8 mouse cellular contexts compared by ENCODE assay signal in genomic region chr4:45019009-45019408, GRCm38 (mm10). TPM values are rescaled to one million over a fixed set of nuclear protein-coding genes. Genes with fewer than 3 reads are reported as not detected.
A peak's percentile ranks its signal among the peaks of the same experiment; 100 is the strongest.
DNase-seq lines count a peak whose midpoint lies in the region; ATAC-seq and TF ChIP-seq lines count a peak whose summit lies in the region.

No protein-coding gene starts in this region.

- WGBS in lung, adult 2 months: 3% methylated on average over 14 of the region's 14 CpGs
- 2% methylated on average over 14 of the region's 14 CpGs for WGBS in embryonic facial prominence, embryonic 10.5 days
- WGBS in hindbrain, embryonic 15.5 days: 2% methylated on average over 14 of the region's 14 CpGs
- WGBS in midbrain, embryonic 14.5 days: 2% methylated on average over 14 of the region's 14 CpGs

- peak overlapping the region; percentile 94 for H3K4me2 ChIP-seq in hindbrain, embryonic 15.5 days
- H3K4me2 ChIP-seq in midbrain, embryonic 14.5 days (ENCODE audit: low read length): peak overlapping the region; percentile 91

- peak overlapping the region; percentile 81 for H3K27ac ChIP-seq in embryonic facial prominence, embryonic 10.5 days (replicated peaks)
- 0 out of 2 replicates have a peak overlapping the region, but pooled peaks have one; percentile 43 for H3K27ac ChIP-seq in hindbrain, embryonic 15.5 days (replicated peaks)
- 0 out of 2 replicates have a peak overlapping the region, but pooled peaks have one; percentile 14 for H3K27ac ChIP-seq in midbrain, embryonic 14.5 days (replicated peaks; ENCODE audit: low read depth, low read length)

- peak overlapping the region; percentile 64 for H3K9ac ChIP-seq in hindbrain, embryonic 15.5 days
- peak overlapping the region; percentile 60 for H3K9ac ChIP-seq in midbrain, embryonic 14.5 days (replicated peaks; ENCODE audit: low read length)

- H3K9me3 ChIP-seq in embryonic facial prominence, embryonic 10.5 days: no peaks in the 10 kb centered on the region
- no peaks in the 10 kb centered on the region for H3K9me3 ChIP-seq in hindbrain, embryonic 15.5 days
- no peaks in the 10 kb centered on the region for H3K9me3 ChIP-seq in midbrain, embryonic 14.5 days (ENCODE audit: control insufficient read depth, low read length)

- no peak for DNase-seq in lung, adult 2 months
- no peak for DNase-seq in lung, postnatal 4 days
- peak; percentile 21 for DNase-seq in embryonic facial prominence, embryonic 10.5 days (ENCODE audit: low spot score)
- DNase-seq in midbrain, embryonic 14.5 days: peak; percentile 9
- no peak for DNase-seq in kidney, postnatal 36 days

- H3K27me3 ChIP-seq in embryonic facial prominence, embryonic 10.5 days (replicated peaks; ENCODE audit: low read depth, poor library complexity, severe bottlenecking): no peaks in the 10 kb centered on the region
- no peaks in the 10 kb centered on the region for H3K27me3 ChIP-seq in hindbrain, embryonic 15.5 days
- no peaks in the 10 kb centered on the region for H3K27me3 ChIP-seq in midbrain, embryonic 14.5 days (ENCODE audit: control insufficient read depth, insufficient read depth, low read length)

- H3K4me3 ChIP-seq in lung, adult 2 months (replicated peaks; ENCODE audit: extremely low read depth, low read depth, low read length): peak overlapping the region; percentile 63
- peak overlapping the region; percentile 86 for H3K4me3 ChIP-seq in embryonic facial prominence, embryonic 10.5 days
- H3K4me3 ChIP-seq in hindbrain, embryonic 15.5 days: peak overlapping the region; percentile 77
- H3K4me3 ChIP-seq in midbrain, embryonic 14.5 days (replicated peaks; ENCODE audit: low read depth, low read length): peak overlapping the region; percentile 61

- ATAC-seq in hindbrain, embryonic 15.5 days (ENCODE audit: low FRiP score, low read depth): peak; percentile 36
- peak; percentile 29; the same call in 1 of the 2 replicates for ATAC-seq in midbrain, embryonic 14.5 days (ENCODE audit: low FRiP score, low TSS enrichment)
- no peak for ATAC-seq in inflammation-experienced regulatory T-cells, adult 6 months
- no peak for ATAC-seq in activated CD4-positive, CD25-positive, alpha-beta regulatory T cell, adult 4 months

- peaks cover 23% of the 10 kb centered on the region for H3K36me3 ChIP-seq in embryonic facial prominence, embryonic 10.5 days (replicated peaks)
- peaks cover 4% of the 10 kb centered on the region; the same call in 1 of the 2 replicates for H3K36me3 ChIP-seq in hindbrain, embryonic 15.5 days
- H3K36me3 ChIP-seq in midbrain, embryonic 14.5 days (ENCODE audit: control insufficient read depth, insufficient read depth, low read length): peaks cover 18% of the 10 kb centered on the region

- TF ChIP-seq CTCF in lung, adult 2 months (IDR thresholded peaks at IDR 0.05; ENCODE audit: insufficient read depth, low read length): no peak

- no peak for TF ChIP-seq POLR2A in lung, adult 2 months (IDR thresholded peaks at IDR 0.05; ENCODE audit: borderline replicate concordance, extremely low read depth, low read depth, low read length)

- H3K4me1 ChIP-seq in lung, adult 2 months (ENCODE audit: control insufficient read depth, insufficient read depth, low read length): no peaks in the 10 kb centered on the region
- H3K4me1 ChIP-seq in embryonic facial prominence, embryonic 10.5 days: peaks cover 23% of the 10 kb centered on the region
- peaks cover 21% of the 10 kb centered on the region for H3K4me1 ChIP-seq in hindbrain, embryonic 15.5 days (replicated peaks)
- peaks cover 14% of the 10 kb centered on the region for H3K4me1 ChIP-seq in midbrain, embryonic 14.5 days (ENCODE audit: control insufficient read depth, insufficient read depth, low read length)

RNA-seq across cellular contexts. Expression of gene Polr1e, which starts 0.6 kb away (rescaled TPM):
- polyA plus RNA-seq in lung, adult 2 months (2012; rRNA removed): 2.2 and 3.8 TPM in 2 replicates
- 59.8 and 72.3 TPM in 2 replicates for polyA plus RNA-seq in embryonic facial prominence, embryonic 10.5 days (2016; fragmentation: Nextera tagmentation; extraction: Ambion mirVana)
- polyA plus RNA-seq in hindbrain, embryonic 15.5 days (2015; fragmentation: Nextera tagmentation; extraction: Ambion mirVana): 33.9 and 36.7 TPM in 2 replicates
- polyA plus RNA-seq in midbrain, embryonic 14.5 days (2014; fragmentation: Nextera tagmentation; extraction: Ambion mirVana): 33.3 and 39.6 TPM in 2 replicates
- 10 to 100 TPM; 39.3 to 50.3 (median 44.6) TPM for polyA plus RNA-seq in inflammation-experienced regulatory T-cells, adult 6 months (2017; shearing (Covaris generic))
- polyA plus RNA-seq in activated CD4-positive, CD25-positive, alpha-beta regulatory T cell, adult 4 months (2017; shearing (Covaris generic)): 10 to 100 TPM; 39.7 to 56.8 TPM

RNA-seq across cellular contexts. Expression of gene Zbtb5, which starts 6.8 kb away (rescaled TPM):
- 8.5 and 12.5 TPM in 2 replicates for polyA plus RNA-seq in lung, adult 2 months (2012; rRNA removed)
- 37.8 and 40.0 TPM in 2 replicates for polyA plus RNA-seq in embryonic facial prominence, embryonic 10.5 days (2016; fragmentation: Nextera tagmentation; extraction: Ambion mirVana)
- 39.6 and 41.7 TPM in 2 replicates for polyA plus RNA-seq in hindbrain, embryonic 15.5 days (2015; fragmentation: Nextera tagmentation; extraction: Ambion mirVana)
- polyA plus RNA-seq in midbrain, embryonic 14.5 days (2014; fragmentation: Nextera tagmentation; extraction: Ambion mirVana): 45.7 and 55.5 TPM in 2 replicates
- 1 to 10 TPM; 7.5 to 9.2 (median 8.5) TPM for polyA plus RNA-seq in inflammation-experienced regulatory T-cells, adult 6 months (2017; shearing (Covaris generic))
- polyA plus RNA-seq in activated CD4-positive, CD25-positive, alpha-beta regulatory T cell, adult 4 months (2017; shearing (Covaris generic)): 1 to 10 TPM; 6.5 to 8.9 TPM

RNA-seq across cellular contexts. Expression of gene Grhpr, which starts 37.8 kb away (rescaled TPM):
- 28.2 and 29.8 TPM in 2 replicates for polyA plus RNA-seq in lung, adult 2 months (2012; rRNA removed)
- polyA plus RNA-seq in embryonic facial prominence, embryonic 10.5 days (2016; fragmentation: Nextera tagmentation; extraction: Ambion mirVana): 57.8 and 69.1 TPM in 2 replicates
- 27.0 and 29.2 TPM in 2 replicates for polyA plus RNA-seq in hindbrain, embryonic 15.5 days (2015; fragmentation: Nextera tagmentation; extraction: Ambion mirVana)
- 18.2 and 20.7 TPM in 2 replicates for polyA plus RNA-seq in midbrain, embryonic 14.5 days (2014; fragmentation: Nextera tagmentation; extraction: Ambion mirVana)
- 10 to 100 TPM; 14.2 to 25.0 (median 24.0) TPM for polyA plus RNA-seq in inflammation-experienced regulatory T-cells, adult 6 months (2017; shearing (Covaris generic))
- 10 to 100 TPM; 16.1 to 26.4 TPM for polyA plus RNA-seq in activated CD4-positive, CD25-positive, alpha-beta regulatory T cell, adult 4 months (2017; shearing (Covaris generic))

Comparison
In these comparisons a context has a peak if more than half of its experiments do, and no peak if none do; other contexts are left out.
1. DNase-seq: peak in embryonic facial prominence, embryonic 10.5 days (single experiment) and midbrain, embryonic 14.5 days (single experiment); none in lung, adult 2 months (single experiment), lung, postnatal 4 days (0 of 2) and kidney, postnatal 36 days (0 of 2).
2. H3K27ac ChIP-seq: peak in every context shown above with its lines; median percentile 81 in embryonic facial prominence, embryonic 10.5 days; 43 in hindbrain, embryonic 15.5 days; 14 in midbrain, embryonic 14.5 days.
3. ATAC-seq: peak in hindbrain, embryonic 15.5 days (single experiment) and midbrain, embryonic 14.5 days (single experiment); none in inflammation-experienced regulatory T-cells, adult 6 months (single experiment) and activated CD4-positive, CD25-positive, alpha-beta regulatory T cell, adult 4 months (single experiment).
4. Peak in every context shown above with its lines, with median percentiles within 50 percentile points of each other: H3K4me3 ChIP-seq.